Mouse (Mus musculus): ENCODE data around the gene Hipk2.

Hipk2 gene

GRCm38 (mm10) chr6:38901636-38902035 lies 25.7 kb upstream of the Hipk2 start:
- DNase-seq, result no peak

- no peak for DNase-seq
These were observed 25.2 kb upstream of the Hipk2 start for GRCm38 (mm10) chr6:38901152-38901551.

- DNase-seq, result no peak
These were observed 24.6 kb upstream of the Hipk2 start for GRCm38 (mm10) chr6:38900479-38901126.

GRCm38 (mm10) chr6:38900073-38900472 lies 24.1 kb upstream of the Hipk2 start:
- no peak for DNase-seq

- DNase-seq, result no peak
These were observed 17.6 kb upstream of the Hipk2 start for GRCm38 (mm10) chr6:38893615-38894014.

- DNase-seq, result no peak
These were observed 16.1 kb upstream of the Hipk2 start for GRCm38 (mm10) chr6:38892017-38892416.

GRCm38 (mm10) chr6:38889156-38889555 lies 13.2 kb upstream of the Hipk2 start:
- no peak for DNase-seq

GRCm38 (mm10) chr6:38887436-38887835 lies 11.5 kb upstream of the Hipk2 start:
- DNase-seq, result no peak

- no peak for DNase-seq
These were observed 9.2 kb upstream of the Hipk2 start for GRCm38 (mm10) chr6:38885132-38885531.

GRCm38 (mm10) chr6:38884482-38884881 lies 8.5 kb upstream of the Hipk2 start:
- DNase-seq, result no peak

GRCm38 (mm10) chr6:38882728-38883171 lies 6.8 kb upstream of the Hipk2 start:
- DNase-seq, result no peak

- no peak for DNase-seq
These were observed 6.0 kb upstream of the Hipk2 start for GRCm38 (mm10) chr6:38881975-38882374.

GRCm38 (mm10) chr6:38881468-38881867 lies 5.5 kb upstream of the Hipk2 start:
- no peak for DNase-seq

GRCm38 (mm10) chr6:38877674-38878073 lies 1.7 kb upstream of the Hipk2 start:
- DNase-seq, result no peak

GRCm38 (mm10) chr6:38875258-38876070 lies 501 bp downstream of the Hipk2 start, which contains the start of gene Tbxas1:
TSS of gene Tbxas1 (plus strand) at chr6:38875404.
- peak; percentile 37 to 55 for DNase-seq

GRCm38 (mm10) chr6:38874565-38875257 lies 1.3 kb downstream of the Hipk2 start:
- peak; percentile 23 to 29 for DNase-seq

- peak; percentile 17 to 18 for DNase-seq
These were observed 1.9 kb downstream of the Hipk2 start for GRCm38 (mm10) chr6:38874035-38874434.

- DNase-seq, result no peak
These were observed 2.6 kb downstream of the Hipk2 start for GRCm38 (mm10) chr6:38873316-38873715.

GRCm38 (mm10) chr6:38871051-38871450 lies 4.9 kb downstream of the Hipk2 start:
- no peak for DNase-seq

GRCm38 (mm10) chr6:38870070-38870469 lies 5.9 kb downstream of the Hipk2 start:
- DNase-seq, result no peak

- DNase-seq, result no peak
These were observed 7.0 kb downstream of the Hipk2 start for GRCm38 (mm10) chr6:38868974-38869373.

- DNase-seq, result no peak
These were observed 8.7 kb downstream of the Hipk2 start for GRCm38 (mm10) chr6:38867291-38867690.

- DNase-seq, result no peak
These were observed 9.2 kb downstream of the Hipk2 start for GRCm38 (mm10) chr6:38866761-38867160.

GRCm38 (mm10) chr6:38866357-38866756 lies 9.6 kb downstream of the Hipk2 start:
- no peak for DNase-seq

Data from thymus, postnatal 36 days (tissue).